Mouse (Mus musculus) neural tube, embryonic 13.5 days (tissue): Measurements from ENCODE around the gene Fryl. TPM values are rescaled to one million over a fixed set of nuclear protein-coding genes. Genes with fewer than 3 reads are reported as not detected.
"Not testable (repeated sequence)": the region's sequence is repeated elsewhere in the genome, so short reads cannot be mapped to it uniquely, and the experiment has no call there.

Experiments
- ATAC-seq: fragments of 200-750 bp; cut with Nextera tagmentation; 2 replicates; pipeline ENCODE4 v1.8.0; 2017; ENCODE audit warnings: low read depth, mild to moderate bottlenecking, moderate TSS enrichment, moderate library complexity
- H3K27ac ChIP-seq: fragments of 300-500 bp; sonication (generic); replicated peaks from 2 replicates; pipeline ENCODE4 v1.5.1; 2015; ENCODE audit warnings: moderate library complexity, mild to moderate bottlenecking, inconsistent platforms
- H3K27me3 ChIP-seq: fragments of 300-500 bp; sonication (generic); 2 replicates; pipeline ENCODE4 v1.6.1; 2015; ENCODE audit warnings: mild to moderate bottlenecking, inconsistent platforms
- H3K36me3 ChIP-seq: fragments of 300-500 bp; sonication (generic); 2 replicates; pipeline ENCODE4 v1.6.1; 2015; ENCODE audit warnings: mild to moderate bottlenecking, inconsistent platforms
- H3K4me1 ChIP-seq: fragments of 300-500 bp; sonication (generic); replicated peaks from 2 replicates; pipeline ENCODE4 v1.6.1; 2015; ENCODE audit warnings: inconsistent platforms
- H3K4me2 ChIP-seq: fragments of 300-500 bp; sonication (generic); 2 replicates; pipeline ENCODE4 v1.6.1; 2015; ENCODE audit warnings: inconsistent platforms, mild to moderate bottlenecking, moderate library complexity
- H3K4me3 ChIP-seq: fragments of 300-500 bp; sonication (generic); 2 replicates; pipeline ENCODE4 v1.5.1; 2015; ENCODE audit warnings: mild to moderate bottlenecking, inconsistent platforms
- H3K9ac ChIP-seq: fragments of 300-500 bp; sonication (generic); 2 replicates; pipeline ENCODE4 v1.6.1; 2015; ENCODE audit warnings: moderate library complexity, mild to moderate bottlenecking, inconsistent platforms
- H3K9me3 ChIP-seq: fragments of 300-500 bp; sonication (generic); 2 replicates; pipeline ENCODE4 v1.6.1; 2016; ENCODE audit warnings: inconsistent platforms
- WGBS: fragments of 180-500 bp; shearing (Covaris S2); methylation state at CpG from one replicate; pipeline ENCODE4 v1.1.7; 2015; 5-methylcytosine and 5-hydroxymethylcytosine counted together
- polyA plus RNA-seq: library from polyadenylated mRNA; unstranded; fragments of >200 nt; fragmentation: Nextera tagmentation; extraction: Ambion mirVana; gene quantifications from 2 replicates; pipeline ENCODE4 v1.2.1, GENCODE M21; 2015

The Fryl gene
- polyA plus RNA-seq, 1 experiment from 2014 or later = 41.5 TPM

DNA sequence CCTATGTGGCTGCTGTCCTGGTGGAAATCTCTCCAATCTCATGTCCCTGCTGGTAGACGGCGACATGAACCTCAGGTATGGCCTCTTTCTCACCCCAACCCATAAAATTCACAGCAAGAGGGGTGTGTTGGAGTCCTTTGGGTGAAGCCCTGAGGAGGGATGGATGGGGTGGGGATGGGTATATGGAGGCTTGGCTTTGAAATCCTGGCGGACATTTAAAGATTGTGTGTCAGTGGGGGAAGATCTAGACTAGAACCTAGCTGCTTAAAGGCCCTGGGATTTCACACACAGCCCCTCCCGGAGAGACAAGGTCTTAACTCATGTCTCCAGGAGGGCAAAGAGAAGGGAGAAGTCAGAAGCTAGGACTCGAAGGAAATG is 248.8 kb downstream of the Fryl start:
- WGBS = 39% methylated on average over 5 of the region's 5 CpGs
- Histone ChIP-seq H3K36me3 (no peaks in the 10 kb centered on the region), H3K4me1 (peaks cover 8% of the 10 kb centered on the region), H3K4me2 (peak overlapping the region; percentile 62), H3K27ac (0 out of 2 replicates have a peak overlapping the region, but pooled peaks have one; percentile 59), H3K9ac (peak overlapping the region; percentile 72), H3K9me3 (no peaks in the 10 kb centered on the region), H3K27me3 (peaks cover 26% of the 10 kb centered on the region), H3K4me3 (peak overlapping the region; percentile 50)
- 0 out of 2 replicates have a peak, but pooled peaks have one; percentile 3 for ATAC-seq

GRCm38 (mm10) chr5:73006784-73007581 is 249.4 kb downstream of the Fryl start, which contains the start of gene Slc10a4:
Slc10a4 (plus strand) TSS chr5:73006883.
- Histone ChIP-seq H3K9ac (peak within 1 kb of the TSS; percentile 72), H3K4me2 (peak within 1 kb of the TSS; percentile 62), H3K36me3 (no peaks in the 10 kb centered on the region), H3K27ac (peak within 1 kb of the TSS; percentile 59), H3K27me3 (peaks cover 26% of the 10 kb centered on the region), H3K9me3 (no peaks in the 10 kb centered on the region), H3K4me1 (peaks cover 8% of the 10 kb centered on the region), H3K4me3 (peak within 1 kb of the TSS; percentile 50)
- 6% methylated on average over 65 of the region's 65 CpGs for WGBS
- ATAC-seq = peak; percentile 94

GRCm38 (mm10) chr5:73004046-73004445 is 252.4 kb downstream of the Fryl start:
- H3K4me2 ChIP-seq = no peak overlapping the region
- H3K27ac ChIP-seq = no peak overlapping the region
- no peak overlapping the region for H3K9ac ChIP-seq
- H3K9me3 ChIP-seq = no peaks in the 10 kb centered on the region
- ATAC-seq = no peak
- peaks cover 8% of the 10 kb centered on the region for H3K4me1 ChIP-seq
- H3K4me3 ChIP-seq = no peak overlapping the region
- no peaks in the 10 kb centered on the region for H3K36me3 ChIP-seq
- 81% methylated on average over 5 of the region's 5 CpGs for WGBS
- H3K27me3 ChIP-seq = peaks cover 26% of the 10 kb centered on the region

- ATAC-seq, H3K27me3 ChIP-seq, H3K4me2 ChIP-seq, H3K27ac ChIP-seq, H3K36me3 ChIP-seq, H3K9ac ChIP-seq, H3K4me3 ChIP-seq, H3K9me3 ChIP-seq: not testable (repeated sequence)
- 95% methylated on average over 1 of the region's 1 CpGs for WGBS
- peaks cover 14% of the 10 kb centered on the region for H3K4me1 ChIP-seq
These were observed 257.9 kb downstream of the Fryl start for GRCm38 (mm10) chr5:72998546-72998945.

- Histone ChIP-seq H3K4me1 (peaks cover 18% of the 10 kb centered on the region), H3K4me3 (no peak overlapping the region), H3K9me3 (no peaks in the 10 kb centered on the region), H3K9ac (no peak overlapping the region), H3K4me2 (no peak overlapping the region), H3K36me3 (no peaks in the 10 kb centered on the region), H3K27ac (no peak overlapping the region), H3K27me3 (no peaks in the 10 kb centered on the region)
- 26% methylated on average over 10 of the region's 10 CpGs for WGBS
- ATAC-seq = no peak; the same call in 1 of the 2 replicates
These were observed 261.0 kb downstream of the Fryl start for GRCm38 (mm10) chr5:72995379-72995778.

DNA sequence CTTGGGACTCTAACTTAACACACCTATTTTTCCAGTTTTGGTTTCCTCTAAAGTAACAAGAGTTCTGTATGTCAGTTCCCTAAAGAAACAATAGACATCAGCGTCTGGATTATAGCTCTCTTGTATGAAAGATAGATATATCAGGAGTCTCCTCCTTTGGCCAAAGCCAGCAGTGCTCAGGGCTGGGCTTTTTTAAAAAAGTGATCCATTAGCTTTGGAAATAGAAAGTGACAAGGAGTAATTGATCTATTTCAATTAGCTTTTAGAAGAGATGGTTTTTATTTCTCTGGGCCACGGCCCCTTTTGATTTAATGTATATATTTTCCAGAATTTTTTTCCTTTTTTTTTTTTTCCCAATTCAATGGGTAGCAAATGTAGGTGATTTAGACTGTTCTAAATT is 261.5 kb downstream of the Fryl start:
- Histone ChIP-seq H3K9me3 (no peaks in the 10 kb centered on the region), H3K4me2 (no peak overlapping the region), H3K36me3 (no peaks in the 10 kb centered on the region), H3K4me1 (peaks cover 18% of the 10 kb centered on the region), H3K27ac (no peak overlapping the region), H3K4me3 (no peak overlapping the region), H3K27me3 (no peaks in the 10 kb centered on the region), H3K9ac (no peak overlapping the region)
- WGBS = 50% methylated on average over 2 of the region's 2 CpGs
- no peak for ATAC-seq

GRCm38 (mm10) chr5:72994424-72994823 is 262.0 kb downstream of the Fryl start:
- Histone ChIP-seq H3K4me1 (peaks cover 18% of the 10 kb centered on the region), H3K27me3 (no peaks in the 10 kb centered on the region), H3K9ac (no peak overlapping the region), H3K4me2 (no peak overlapping the region), H3K36me3 (no peaks in the 10 kb centered on the region), H3K4me3 (no peak overlapping the region), H3K9me3 (no peaks in the 10 kb centered on the region), H3K27ac (no peak overlapping the region)
- ATAC-seq = no peak
- WGBS = 36% methylated on average over 8 of the region's 8 CpGs

DNA sequence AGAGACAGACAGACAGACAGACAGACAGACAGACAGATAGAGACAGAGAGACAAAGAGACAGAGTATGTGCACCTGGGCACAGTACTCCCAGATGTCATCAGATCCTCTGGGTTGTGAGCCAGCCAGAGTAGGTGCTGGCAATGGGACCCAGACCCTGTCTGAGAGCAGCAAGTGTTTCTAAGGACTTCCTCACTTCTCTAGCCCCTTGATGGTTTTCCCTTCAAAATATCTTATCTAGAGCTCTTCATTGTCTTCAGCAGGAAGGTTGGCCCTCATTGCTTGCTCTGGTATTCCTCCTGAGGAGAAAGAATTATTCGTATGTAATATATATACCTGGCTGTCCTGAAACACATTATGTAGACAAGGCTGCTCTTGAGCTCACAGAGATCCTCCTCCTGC is 263.9 kb downstream of the Fryl start:
- ATAC-seq = no peak
- Histone ChIP-seq H3K36me3 (no peaks in the 10 kb centered on the region), H3K27ac (no peak overlapping the region), H3K4me3 (no peak overlapping the region), H3K9me3 (no peaks in the 10 kb centered on the region), H3K27me3 (no peaks in the 10 kb centered on the region), H3K9ac (no peak overlapping the region), H3K4me2 (no peak overlapping the region), H3K4me1 (peaks cover 18% of the 10 kb centered on the region)
- WGBS = 93% methylated on average over 1 of the region's 1 CpGs

DNA sequence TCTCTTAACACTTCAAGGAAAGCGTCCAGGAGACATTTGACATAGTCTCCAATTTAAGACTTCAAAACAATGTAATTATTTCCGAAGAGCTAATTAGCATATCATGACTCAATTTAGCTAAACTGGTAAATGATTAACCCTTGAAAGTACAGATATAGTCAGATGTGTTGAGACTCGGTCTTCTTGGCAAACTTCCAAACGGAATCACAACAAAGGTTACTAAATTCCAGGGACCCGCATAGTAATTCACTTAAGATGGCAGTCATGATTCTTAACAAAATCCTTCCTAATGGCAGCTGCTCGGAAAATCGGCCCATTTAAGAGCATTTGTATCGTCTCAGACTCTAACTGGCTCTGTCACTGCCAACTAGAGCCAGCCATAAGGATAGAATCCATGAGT is 266.7 kb downstream of the Fryl start:
- Histone ChIP-seq H3K4me2 (no peak overlapping the region), H3K27me3 (no peaks in the 10 kb centered on the region), H3K36me3 (no peaks in the 10 kb centered on the region), H3K4me1 (peaks cover 10% of the 10 kb centered on the region), H3K27ac (no peak overlapping the region), H3K4me3 (no peak overlapping the region), H3K9ac (no peak overlapping the region), H3K9me3 (no peaks in the 10 kb centered on the region)
- WGBS = 64% methylated on average over 8 of the region's 8 CpGs
- ATAC-seq = no peak

DNA sequence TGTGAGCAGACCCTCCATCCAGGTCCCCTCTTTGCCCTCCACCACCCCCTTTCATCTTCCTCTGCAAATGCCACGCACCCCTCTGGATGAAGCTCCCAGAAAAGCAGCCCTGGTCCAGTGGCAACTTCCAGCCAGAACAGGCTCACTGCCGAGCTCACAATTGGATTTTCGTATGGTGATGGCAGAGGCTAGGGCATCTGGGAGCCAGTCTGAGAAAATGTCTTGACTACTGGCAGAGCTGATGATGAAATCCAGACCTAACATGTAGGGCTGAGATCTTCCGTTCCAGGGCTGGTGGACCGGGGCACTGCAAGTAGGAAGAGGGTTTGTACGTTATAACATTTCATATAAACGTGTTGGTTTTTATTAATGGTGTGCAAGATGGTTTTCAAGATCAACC is 268.6 kb downstream of the Fryl start:
- H3K36me3 ChIP-seq = no peaks in the 10 kb centered on the region
- H3K27ac ChIP-seq = no peak overlapping the region
- peaks cover 7% of the 10 kb centered on the region; the same call in 1 of the 2 replicates for H3K4me1 ChIP-seq
- H3K4me3 ChIP-seq = no peak overlapping the region
- H3K9ac ChIP-seq = no peak overlapping the region
- H3K27me3 ChIP-seq = no peaks in the 10 kb centered on the region
- WGBS = 89% methylated on average over 7 of the region's 7 CpGs
- H3K4me2 ChIP-seq = no peak overlapping the region
- ATAC-seq = no peak
- no peaks in the 10 kb centered on the region for H3K9me3 ChIP-seq

- no peak overlapping the region for H3K4me3 ChIP-seq
- H3K36me3 ChIP-seq = peaks cover 17% of the 10 kb centered on the region
- H3K9ac ChIP-seq = no peak overlapping the region
- H3K9me3 ChIP-seq = no peaks in the 10 kb centered on the region
- no peak overlapping the region for H3K4me2 ChIP-seq
- 7% methylated on average over 2 of the region's 2 CpGs for WGBS
- 0 out of 2 replicates have a peak, but pooled peaks cover 3% of the 10 kb centered on the region for H3K4me1 ChIP-seq
- ATAC-seq = no peak
- no peak overlapping the region for H3K27ac ChIP-seq
- no peaks in the 10 kb centered on the region for H3K27me3 ChIP-seq
These were observed 272.3 kb downstream of the Fryl start for GRCm38 (mm10) chr5:72984091-72984490.

- no peak overlapping the region for H3K4me2 ChIP-seq
- H3K9ac ChIP-seq = no peak overlapping the region
- no peaks in the 10 kb centered on the region for H3K4me1 ChIP-seq
- H3K36me3 ChIP-seq = peaks cover 66% of the 10 kb centered on the region
- ATAC-seq = no peak
- H3K4me3 ChIP-seq = no peak overlapping the region
- WGBS = 91% methylated on average over 4 of the region's 4 CpGs
- H3K27ac ChIP-seq = no peak overlapping the region
- no peaks in the 10 kb centered on the region for H3K9me3 ChIP-seq
- H3K27me3 ChIP-seq = no peaks in the 10 kb centered on the region
These were observed 279.9 kb downstream of the Fryl start for GRCm38 (mm10) chr5:72976539-72976938.

GRCm38 (mm10) chr5:72975996-72976395 is 280.4 kb downstream of the Fryl start:
- Histone ChIP-seq H3K27me3 (no peaks in the 10 kb centered on the region), H3K9me3 (no peaks in the 10 kb centered on the region), H3K4me3 (no peak overlapping the region), H3K4me1 (no peaks in the 10 kb centered on the region), H3K9ac (no peak overlapping the region), H3K4me2 (no peak overlapping the region), H3K36me3 (peaks cover 66% of the 10 kb centered on the region), H3K27ac (no peak overlapping the region)
- no peak for ATAC-seq
- 78% methylated on average over 6 of the region's 6 CpGs for WGBS
